Mouse (Mus musculus): ENCODE measurements around the gene Slc38a6.

GRCm38 (mm10) chr12:73324742-73325141 is 38.2 kb downstream of the Slc38a6 start:
- TF ChIP-seq CTCF (IDR thresholded peaks at IDR 0.05; ENCODE audit: borderline replicate concordance, control insufficient read depth, extremely low read depth, insufficient read depth, low read length, poor library complexity) = no peak
- TF ChIP-seq POLR2A (IDR thresholded peaks at IDR 0.05; ENCODE audit: control insufficient read depth, extremely low read depth, insufficient read depth, low read length, poor library complexity) = no peak
